Mouse (Mus musculus): ENCODE results near the gene Gm19684. TPM values are rescaled to one million over a fixed set of nuclear protein-coding genes. Genes with fewer than 3 reads are reported as not detected.
"Not testable (repeated sequence)": the region's sequence is repeated elsewhere in the genome, so short reads cannot be mapped to it uniquely, and the experiment has no call there.

Gm19684 gene
- polyA plus RNA-seq, 1 experiment from 2014 or later = not detected

GRCm38 (mm10) chr17:36167306-36168038, 46.0 kb downstream of the Gm19684 start:
- peak; percentile 84 for ATAC-seq
- Histone ChIP-seq H3K9ac (replicated peaks; ENCODE audit: low read depth) (peak overlapping the region; percentile 36; the same call in 1 of the 2 replicates), H3K27me3 (replicated peaks; ENCODE audit: insufficient read depth, low read length) (0 out of 2 replicates have a peak, but pooled peaks cover under 1% of the 10 kb centered on the region), H3K27ac (ENCODE audit: low read length) (peak overlapping the region; percentile 47; the same call in 1 of the 2 replicates), H3K4me3 (ENCODE audit: low read depth, low read length) (peak overlapping the region; percentile 53), H3K4me1 (ENCODE audit: insufficient read depth, low read depth, low read length) (no peaks in the 10 kb centered on the region), H3K36me3 (ENCODE audit: insufficient read depth, low read length) (no peaks in the 10 kb centered on the region), H3K9me3 (ENCODE audit: low read length) (no peaks in the 10 kb centered on the region), H3K4me2 (replicated peaks; ENCODE audit: low read depth, low read length) (peak overlapping the region; percentile 62)
- DNase-seq (ENCODE audit: low spot score) = peak; percentile 55
- TF ChIP-seq CTCF (IDR thresholded peaks at IDR 0.05) (no peak), EP300 (IDR thresholded peaks at IDR 0.05) (no peak)
- WGBS = under 1% methylated on average over 34 of the region's 51 CpGs

GRCm38 (mm10) chr17:36168039-36168652, 46.7 kb downstream of the Gm19684 start, which contains the start of gene Gm8909:
Gm8909 (minus strand) TSS chr17:36168537.
- H3K9ac ChIP-seq (replicated peaks; ENCODE audit: low read depth) = peak within 1 kb of the TSS; percentile 36; the same call in 1 of the 2 replicates
- peak; percentile 2; the same call in 1 of the 2 replicates for ATAC-seq
- H3K9me3 ChIP-seq (ENCODE audit: low read length) = no peaks in the 10 kb centered on the region
- 2% methylated on average over 45 of the region's 63 CpGs for WGBS
- peak within 1 kb of the TSS; percentile 47; the same call in 1 of the 2 replicates for H3K27ac ChIP-seq (ENCODE audit: low read length)
- DNase-seq (ENCODE audit: low spot score) = no peak
- no peaks in the 10 kb centered on the region for H3K4me1 ChIP-seq (ENCODE audit: insufficient read depth, low read depth, low read length)
- peak within 1 kb of the TSS; percentile 53 for H3K4me3 ChIP-seq (ENCODE audit: low read depth, low read length)
- TF ChIP-seq EP300 (IDR thresholded peaks at IDR 0.05) (no peak), CTCF (IDR thresholded peaks at IDR 0.05) (no peak)
- H3K27me3 ChIP-seq (replicated peaks; ENCODE audit: insufficient read depth, low read length) = no peaks in the 10 kb centered on the region
- no peaks in the 10 kb centered on the region for H3K36me3 ChIP-seq (ENCODE audit: insufficient read depth, low read length)
- H3K4me2 ChIP-seq (replicated peaks; ENCODE audit: low read depth, low read length) = peak within 1 kb of the TSS; percentile 62

DNA sequence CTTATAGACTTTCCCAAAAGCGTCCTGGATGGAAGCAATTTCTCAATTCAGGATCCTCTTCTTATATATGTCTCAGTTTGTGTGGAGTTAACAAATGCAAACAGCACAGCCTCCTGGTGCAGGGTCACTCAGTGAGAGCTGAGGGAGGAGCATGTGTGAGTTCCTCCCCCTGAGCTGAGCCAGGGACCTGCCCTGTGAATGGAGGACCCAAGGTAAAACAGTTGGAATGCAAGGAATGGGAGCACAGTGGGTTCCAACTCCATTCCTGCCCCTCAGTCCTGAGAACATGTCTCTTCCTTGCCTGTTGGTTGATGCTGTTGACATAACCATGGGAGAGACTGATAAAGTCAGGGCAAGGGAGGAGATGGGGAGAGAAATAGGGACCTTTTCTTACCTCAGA, 47.6 kb downstream of the Gm19684 start:
- peak; percentile 18; the same call in 1 of the 2 replicates for ATAC-seq
- H3K27me3 ChIP-seq (replicated peaks; ENCODE audit: insufficient read depth, low read length) = not testable (repeated sequence)
- WGBS = no CpG with 5 or more reads among the region's 1 CpGs

GRCm38 (mm10) chr17:36169753-36170152, 48.3 kb downstream of the Gm19684 start:
- no peak overlapping the region for H3K9ac ChIP-seq (replicated peaks; ENCODE audit: low read depth)
- H3K4me3 ChIP-seq (ENCODE audit: low read depth, low read length) = no peak overlapping the region
- H3K9me3 ChIP-seq (ENCODE audit: low read length) = no peaks in the 10 kb centered on the region
- H3K36me3 ChIP-seq (ENCODE audit: insufficient read depth, low read length) = no peaks in the 10 kb centered on the region
- H3K27ac ChIP-seq (ENCODE audit: low read length) = no peak overlapping the region
- H3K27me3 ChIP-seq (replicated peaks; ENCODE audit: insufficient read depth, low read length) = no peaks in the 10 kb centered on the region
- TF ChIP-seq EP300 (IDR thresholded peaks at IDR 0.05) = no peak
- TF ChIP-seq CTCF (IDR thresholded peaks at IDR 0.05) = no peak
- no peak overlapping the region for H3K4me2 ChIP-seq (replicated peaks; ENCODE audit: low read depth, low read length)
- DNase-seq (ENCODE audit: low spot score) (no peak), ATAC-seq (no peak)
- no peaks in the 10 kb centered on the region for H3K4me1 ChIP-seq (ENCODE audit: insufficient read depth, low read depth, low read length)

More for the DNA sequence above, 47.6 kb downstream of the Gm19684 start:
- H3K4me2 ChIP-seq (replicated peaks; ENCODE audit: low read depth, low read length); H3K9me3 ChIP-seq (ENCODE audit: low read length); H3K4me1 ChIP-seq (ENCODE audit: insufficient read depth, low read depth, low read length); H3K4me3 ChIP-seq (ENCODE audit: low read depth, low read length); H3K9ac ChIP-seq (replicated peaks; ENCODE audit: low read depth); H3K36me3 ChIP-seq (ENCODE audit: insufficient read depth, low read length); H3K27ac ChIP-seq (ENCODE audit: low read length): not testable (repeated sequence)
- peak; percentile 26 for DNase-seq (ENCODE audit: low spot score)

DNA sequence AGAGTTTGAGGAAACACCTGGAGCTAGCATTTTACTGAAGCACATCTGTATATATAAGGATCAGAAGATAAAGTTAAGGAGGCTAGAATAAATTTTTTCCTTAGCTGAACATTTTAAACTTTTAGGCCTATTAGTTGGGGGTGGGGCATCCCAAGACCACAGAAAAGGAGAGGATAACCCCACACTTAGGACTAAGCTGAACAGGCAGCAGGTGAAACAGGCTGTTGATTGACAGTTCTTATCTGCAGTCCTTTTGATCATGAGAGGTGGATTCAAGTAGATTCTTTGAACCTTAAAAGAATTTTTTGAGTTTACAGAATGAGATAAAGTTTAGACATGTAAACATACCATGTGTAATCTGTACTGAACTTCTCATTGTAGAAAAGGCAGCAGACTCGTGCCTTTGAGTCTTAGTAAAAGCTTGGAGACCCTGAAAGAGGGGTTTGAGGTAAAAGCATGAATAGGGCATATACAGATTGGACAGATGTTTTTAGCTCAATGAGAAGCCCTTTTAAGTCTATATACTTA, 48.9 kb downstream of the Gm19684 start:
- no peak overlapping the region for H3K9ac ChIP-seq (replicated peaks; ENCODE audit: low read depth)
- DNase-seq (ENCODE audit: low spot score) = peak; percentile 44
- H3K27me3 ChIP-seq (replicated peaks; ENCODE audit: insufficient read depth, low read length) = no peaks in the 10 kb centered on the region
- H3K9me3 ChIP-seq (ENCODE audit: low read length) = no peaks in the 10 kb centered on the region
- no peak overlapping the region for H3K4me2 ChIP-seq (replicated peaks; ENCODE audit: low read depth, low read length)
- no peak for ATAC-seq
- no peak overlapping the region for H3K4me3 ChIP-seq (ENCODE audit: low read depth, low read length)
- whole genome bisulfite sequencing = 5% methylated on average over 1 of the region's 1 CpGs
- H3K4me1 ChIP-seq (ENCODE audit: insufficient read depth, low read depth, low read length) = no peaks in the 10 kb centered on the region
- TF ChIP-seq CTCF (IDR thresholded peaks at IDR 0.05) (no peak), EP300 (IDR thresholded peaks at IDR 0.05) (peak; percentile 75)
- no peaks in the 10 kb centered on the region for H3K36me3 ChIP-seq (ENCODE audit: insufficient read depth, low read length)
- H3K27ac ChIP-seq (ENCODE audit: low read length) = no peak overlapping the region

DNA sequence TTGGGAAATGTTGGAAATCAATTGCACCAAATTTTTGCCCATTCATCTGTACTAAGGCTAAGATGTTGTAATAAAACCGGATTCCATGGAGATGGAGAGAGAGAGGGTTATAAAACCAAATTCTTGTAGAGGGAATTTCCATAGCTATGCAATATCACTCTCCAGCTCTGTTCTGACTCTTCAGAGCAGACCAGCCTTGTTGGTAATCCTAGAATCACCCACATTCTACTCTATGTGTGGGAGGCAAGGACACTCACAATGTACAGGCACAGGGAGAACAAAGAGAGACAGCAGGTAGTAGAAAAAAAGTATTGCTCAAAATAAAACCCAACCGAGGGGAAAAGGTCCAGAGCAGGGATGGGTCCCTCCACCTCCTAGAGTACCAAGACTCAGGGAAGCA, 54.7 kb downstream of the Gm19684 start:
- not testable (repeated sequence) for H3K4me2 ChIP-seq (replicated peaks; ENCODE audit: low read depth, low read length); H3K36me3 ChIP-seq (ENCODE audit: insufficient read depth, low read length); H3K27ac ChIP-seq (ENCODE audit: low read length); H3K27me3 ChIP-seq (replicated peaks; ENCODE audit: insufficient read depth, low read length); H3K4me3 ChIP-seq (ENCODE audit: low read depth, low read length); ATAC-seq; H3K4me1 ChIP-seq (ENCODE audit: insufficient read depth, low read depth, low read length); H3K9ac ChIP-seq (replicated peaks; ENCODE audit: low read depth); H3K9me3 ChIP-seq (ENCODE audit: low read length); DNase-seq (ENCODE audit: low spot score)
- WGBS = no CpG with 5 or more reads among the region's 2 CpGs
